Mouse (Mus musculus) CH12.LX (cell line): ENCODE results near the gene Stard5. TPM values are rescaled to one million over a fixed set of nuclear protein-coding genes. Genes with fewer than 3 reads are reported as not detected.

Experiments
- DNase-seq: peaks from one replicate; pipeline ENCODE4 v3.0.0-alpha.2; 2013; ENCODE audit errors: extremely low read depth
- H3K27ac ChIP-seq: 2 replicates; pipeline ENCODE4 v1.5.1; 2012; ENCODE audit warnings: low read depth, mild to moderate bottlenecking, control low read depth, moderate library complexity; ENCODE audit not compliant: insufficient read depth
- H3K27me3 ChIP-seq: replicated peaks from 2 replicates; pipeline ENCODE3; 2012; ENCODE audit warnings: inconsistent platforms
- H3K36me3 ChIP-seq, 2 experiments: replicated peaks in 1 of 2; 2 replicates each; pipeline versions ENCODE3 to v1.6.1; 2012; ENCODE audit warnings: inconsistent platforms in 1 of 2, low read length in 1 of 2, mild to moderate bottlenecking in 1 of 2, mixed read lengths in 1 of 2, moderate library complexity in 1 of 2; ENCODE audit not compliant: control insufficient read depth in 1 of 2, insufficient read depth in 1 of 2
- H3K4me1 ChIP-seq, 2 experiments: 2 replicates each; pipeline ENCODE4 v1.6.1; 2012; ENCODE audit warnings: inconsistent platforms in 1 of 2, moderate library complexity in 1 of 2; ENCODE audit not compliant: insufficient read depth in 2 of 2, control insufficient read depth in 1 of 2
- H3K4me2 ChIP-seq: 2 replicates; pipeline ENCODE4 v1.6.1; 2012; ENCODE audit warnings: low read depth, mild to moderate bottlenecking, control low read depth; ENCODE audit not compliant: poor library complexity, insufficient read depth, severe bottlenecking
- H3K4me3 ChIP-seq, 3 experiments: fragments of 150-350 bp in 1 of 3; sonication (generic) in 1 of 3; replicated peaks in 1 of 3; 2 replicates each; pipeline versions ENCODE3 to v1.5.1; 2011 to 2012; ENCODE audit warnings: low read depth in 2 of 3, low read length in 2 of 3, mild to moderate bottlenecking in 2 of 3, moderate library complexity in 2 of 3, control low read depth in 1 of 3, improper control_type of control experiment in 1 of 3, inconsistent platforms in 1 of 3, mixed read lengths in 1 of 3; ENCODE audit not compliant: poor library complexity in 1 of 3
- H3K79me2 ChIP-seq: replicated peaks from 2 replicates; pipeline ENCODE4 v1.6.1; 2012; ENCODE audit warnings: mild to moderate bottlenecking, moderate library complexity; ENCODE audit not compliant: control insufficient read depth, poor library complexity, insufficient read depth, severe bottlenecking; ENCODE audit errors: extremely low read depth
- H3K9ac ChIP-seq: 2 replicates; pipeline ENCODE4 v1.6.1; 2012; ENCODE audit warnings: low read depth, mild to moderate bottlenecking, control low read depth, moderate library complexity; ENCODE audit not compliant: insufficient read depth
- H3K9me3 ChIP-seq: replicated peaks from 2 replicates; pipeline ENCODE3; 2012; ENCODE audit warnings: low read length, inconsistent platforms, mixed read lengths
- BHLHE40 ChIP-seq: IDR thresholded peaks from 2 replicates; pipeline ENCODE4 v1.6.1; 2011; ENCODE audit warnings: mild to moderate bottlenecking, low read depth, low read length, improper control_type of control experiment
- CHD1 ChIP-seq: IDR thresholded peaks from 2 replicates; pipeline ENCODE4 v1.6.1; 2012; ENCODE audit warnings: low read depth, low read length, improper control_type of control experiment, inconsistent platforms
- CTCF ChIP-seq, 2 experiments: IDR thresholded peaks in 1 of 2; conservative IDR thresholded peaks in 1 of 2; 2 replicates each; pipeline ENCODE4 v1.5.1; 2011 to 2012; ENCODE audit warnings: low read depth in 2 of 2, low read length in 2 of 2, improper control_type of control experiment in 1 of 2, inconsistent platforms in 1 of 2, mild to moderate bottlenecking in 1 of 2, moderate library complexity in 1 of 2
- ELF1 ChIP-seq: IDR thresholded peaks from 2 replicates; pipeline ENCODE4 v1.6.1; 2014; ENCODE audit warnings: low read depth, mild to moderate bottlenecking, inconsistent platforms, low read length, improper control_type of control experiment
- JUND ChIP-seq: conservative IDR thresholded peaks from 2 replicates; pipeline ENCODE4 v1.6.1; 2011; ENCODE audit warnings: low read depth, low read length, improper control_type of control experiment
- MEF2A ChIP-seq: IDR thresholded peaks from 2 replicates; pipeline ENCODE4 v1.6.1; 2014; ENCODE audit warnings: low read depth, mild to moderate bottlenecking, inconsistent platforms, low read length, improper control_type of control experiment, borderline replicate concordance
- MYC ChIP-seq: IDR thresholded peaks from 2 replicates; pipeline ENCODE4 v1.6.1; 2011; ENCODE audit warnings: low read depth, mild to moderate bottlenecking, improper control_type of control experiment, low read length
- NRF1 ChIP-seq: IDR thresholded peaks from 2 replicates; pipeline ENCODE4 v1.6.1; 2014; ENCODE audit warnings: low read depth, mild to moderate bottlenecking, inconsistent platforms, low read length, improper control_type of control experiment, moderate library complexity
- PAX5 ChIP-seq: IDR thresholded peaks from 2 replicates; pipeline ENCODE4 v1.6.1; 2012; ENCODE audit warnings: low read length, inconsistent platforms, mixed read lengths
- POLR2A ChIP-seq: IDR thresholded peaks from 2 replicates; pipeline ENCODE4 v1.6.1; 2011; ENCODE audit warnings: low read depth, mild to moderate bottlenecking, improper control_type of control experiment, low read length
- RAD21 ChIP-seq: IDR thresholded peaks from 2 replicates; pipeline ENCODE4 v1.6.1; 2011; ENCODE audit warnings: low read depth, mild to moderate bottlenecking, low read length, improper control_type of control experiment, moderate library complexity
- RCOR1 ChIP-seq: conservative IDR thresholded peaks from 2 replicates; pipeline ENCODE4 v1.6.1; 2012; ENCODE audit warnings: low read depth, mild to moderate bottlenecking, inconsistent platforms, low read length, improper control_type of control experiment
- SIN3A ChIP-seq: IDR thresholded peaks from 2 replicates; pipeline ENCODE4 v1.6.1; 2012; ENCODE audit warnings: low read length, improper control_type of control experiment, inconsistent platforms
- SMC3 ChIP-seq: IDR thresholded peaks from 2 replicates; pipeline ENCODE4 v1.6.1; 2011; ENCODE audit warnings: low read depth, low read length, improper control_type of control experiment
- TBP ChIP-seq: conservative IDR thresholded peaks from 2 replicates; pipeline ENCODE4 v1.6.1; 2011; ENCODE audit warnings: low read depth, low read length, improper control_type of control experiment
- TCF12 ChIP-seq: IDR thresholded peaks from 2 replicates; pipeline ENCODE4 v1.6.1; 2014; ENCODE audit warnings: low read depth, mild to moderate bottlenecking, inconsistent platforms, low read length, improper control_type of control experiment
- UBTF ChIP-seq: IDR thresholded peaks from 2 replicates; pipeline ENCODE4 v1.6.1; 2012; ENCODE audit warnings: low read depth, mild to moderate bottlenecking, inconsistent platforms, low read length, improper control_type of control experiment, moderate library complexity
- USF2 ChIP-seq: conservative IDR thresholded peaks from 2 replicates; pipeline ENCODE4 v1.6.1; 2011; ENCODE audit warnings: low read depth, low read length, improper control_type of control experiment
- ZKSCAN1 ChIP-seq: IDR thresholded peaks from 2 replicates; pipeline ENCODE4 v1.6.1; 2012; ENCODE audit warnings: low read depth, inconsistent platforms, low read length, improper control_type of control experiment, borderline replicate concordance
- ZNF384 ChIP-seq: IDR thresholded peaks from 2 replicates; pipeline ENCODE4 v1.6.1; 2012; ENCODE audit warnings: low read depth, low read length, improper control_type of control experiment, inconsistent platforms
- dilution Hi-C: fragments of 300-500 bp; cut with MboI; formaldehyde crosslinking; loops from 2 replicates; pipeline ENCODE4 v1.14.3; 2020; ENCODE audit warnings: low sequenced_read_pairs; ENCODE audit not compliant: extremely low pct_unique_long_range_greater_than_20kb, extremely low pct_ligation_motif_present
- in situ Hi-C: fragments of 300-500 bp; cut with MboI; formaldehyde crosslinking; loops from 3 replicates; pipeline ENCODE4 v1.14.3; 2019; ENCODE audit warnings: low sequenced_read_pairs, low pct_ligation_motif_present, low pct_unique_long_range_greater_than_20kb, mixed read lengths
- polyA plus RNA-seq: library from polyadenylated mRNA; unstranded; fragments of >175 nt; gene quantifications from 2 replicates; pipeline ENCODE4 v1.2.1, GENCODE M21; 2012; ENCODE audit warnings: low read depth; ENCODE audit not compliant: insufficient read length
- total RNA-seq, 2 experiments: library from RNA; depleted of rRNA; stranded (reverse); fragments of 300-350 nt in 1 of 2; fragments of >200 nt in 1 of 2; gene quantifications; 2 replicates each; pipeline ENCODE4 v1.2.3; 2012 to 2014

The Stard5 gene
- total and polyA plus RNA-seq, 3 experiments: 31.7 to 44.9 (median 33.1) TPM

GRCm38 (mm10) chr7:83650638-83651037 is 18.9 kb downstream of the Stard5 start (continued):
- peak; percentile 62; the same call in 1 of the 2 replicates for TF ChIP-seq MEF2A
- TF ChIP-seq TCF12: peak; percentile 88
- peak; percentile 77 for TF ChIP-seq RCOR1
- TF ChIP-seq USF2: no peak
- TF ChIP-seq UBTF: 0 out of 2 replicates have a peak, but pooled peaks have one; percentile 67
- peak; percentile 61; the same call in 1 of the 2 replicates for TF ChIP-seq ELF1

- H3K79me2 ChIP-seq: peaks cover 67% of the 10 kb centered on the region
- no peaks in the 10 kb centered on the region for H3K27me3 ChIP-seq
- H3K4me2 ChIP-seq: peak overlapping the region; percentile 95
- peak overlapping the region; percentile 89 for H3K9ac ChIP-seq
- H3K27ac ChIP-seq: peak overlapping the region; percentile 99
- peaks cover 40 to 49% of the 10 kb centered on the region in 2 experiments for H3K36me3 ChIP-seq
- dilution Hi-C loops: no loop called here
- H3K4me1 ChIP-seq: peaks cover 20 to 57% of the 10 kb centered on the region in 2 experiments
- no peak for DNase-seq
- peak overlapping the region; percentile 65 to 97 (median 90) for H3K4me3 ChIP-seq
- H3K9me3 ChIP-seq: peaks cover 6% of the 10 kb centered on the region
- TF ChIP-seq MYC: no peak
- no peak for TF ChIP-seq ZKSCAN1
- TF ChIP-seq UBTF: no peak
- peak; percentile 31; the same call in 1 of the 2 replicates for TF ChIP-seq CHD1
- peak; percentile 55 for TF ChIP-seq SMC3
- TF ChIP-seq RAD21: peak; percentile 10
- TF ChIP-seq BHLHE40: 0 out of 2 replicates have a peak, but pooled peaks have one; percentile 5
- TF ChIP-seq ZNF384: no peak
- no peak for TF ChIP-seq USF2
- TF ChIP-seq TBP: no peak
- no peak; the same call in 1 of the 2 replicates for TF ChIP-seq NRF1
- peak in 1 of 2 experiments; percentile 61; a peak in 2 of 4 replicates for TF ChIP-seq CTCF (conservative IDR thresholded peaks at IDR 0.05 in 1 of 2, IDR thresholded peaks at IDR 0.05 in 1 of 2; ENCODE audit: low read depth in 2 of 2, low read length in 2 of 2)
- 0 out of 2 replicates have a peak, but pooled peaks have one; percentile 41 for TF ChIP-seq TCF12
- TF ChIP-seq SIN3A: 0 out of 2 replicates have a peak, but pooled peaks have one; percentile 30
- TF ChIP-seq ELF1: peak; percentile 34; the same call in 1 of the 2 replicates
- no peak for TF ChIP-seq JUND
- no peak for TF ChIP-seq PAX5
- no peak for TF ChIP-seq POLR2A
- in situ Hi-C loops: loop anchor here (25.0 kb wide), 1 partner anchor 235 kb away; the partner anchor contains the start of genes Mesd and Tlnrd1
These were observed 20.7 kb downstream of the Stard5 start for GRCm38 (mm10) chr7:83652498-83652897.
